Mouse (Mus musculus): Measurements from ENCODE around the gene D17H6S53E.

The D17H6S53E gene

GRCm38 (mm10) chr17:35158850-35159593 is 32.8 kb downstream of the D17H6S53E start:
- in situ Hi-C loops (cut with MseI, MboI): no loop called here

GRCm38 (mm10) chr17:35159638-35160037 is 33.5 kb downstream of the D17H6S53E start:
- in situ Hi-C loops (cut with MseI, MboI): no loop called here

- in situ Hi-C loops (cut with MseI, MboI): no loop called here
These were observed 35.2 kb downstream of the D17H6S53E start for GRCm38 (mm10) chr17:35161421-35161820.

GRCm38 (mm10) chr17:35162121-35162520 is 35.9 kb downstream of the D17H6S53E start:
- in situ Hi-C loops (cut with MseI, MboI): no loop called here

- in situ Hi-C loops (cut with MseI, MboI): no loop called here
These were observed 36.6 kb downstream of the D17H6S53E start for GRCm38 (mm10) chr17:35162730-35163129.

- in situ Hi-C loops (cut with MseI, MboI): no loop called here
These were observed 37.3 kb downstream of the D17H6S53E start for GRCm38 (mm10) chr17:35163326-35164081.

- in situ Hi-C loops (cut with MseI, MboI): no loop called here
These were observed 38.0 kb downstream of the D17H6S53E start for GRCm38 (mm10) chr17:35164218-35164567.

GRCm38 (mm10) chr17:35164568-35165450 is 38.6 kb downstream of the D17H6S53E start, which contains the start of gene Prrc2a:
Gene Prrc2a (minus strand): TSS chr17:35164897.
- in situ Hi-C loops (cut with MseI, MboI): no loop called here

GRCm38 (mm10) chr17:35165451-35166155 is 39.4 kb downstream of the D17H6S53E start:
- in situ Hi-C loops (cut with MseI, MboI): no loop called here

- in situ Hi-C loops (cut with MseI, MboI): no loop called here
These were observed 40.3 kb downstream of the D17H6S53E start for GRCm38 (mm10) chr17:35166352-35167035.

- in situ Hi-C loops (cut with MseI, MboI): no loop called here
These were observed 41.6 kb downstream of the D17H6S53E start for GRCm38 (mm10) chr17:35167794-35168193.

- in situ Hi-C loops (cut with MseI, MboI): no loop called here
These were observed 42.5 kb downstream of the D17H6S53E start for GRCm38 (mm10) chr17:35168541-35169207.

GRCm38 (mm10) chr17:35172445-35173234 is 46.5 kb downstream of the D17H6S53E start:
- in situ Hi-C loops (cut with MseI, MboI): loop anchor here in 1 of 2 experiments (5.0 kb wide), 1 partner anchor 60 kb away; the partner anchor contains the start of gene Atp6v1g2

- in situ Hi-C loops (cut with MseI, MboI): loop anchor here in 1 of 2 experiments (5.0 kb wide), 1 partner anchor 59 kb away; the partner anchor contains the start of gene Atp6v1g2
These were observed 47.2 kb downstream of the D17H6S53E start for GRCm38 (mm10) chr17:35173329-35173728.

GRCm38 (mm10) chr17:35174201-35174977 is 48.2 kb downstream of the D17H6S53E start:
- in situ Hi-C loops (cut with MseI, MboI): loop anchor here in 1 of 2 experiments (5.0 kb wide), 1 partner anchor 58 kb away; the partner anchor contains the start of gene Atp6v1g2

- in situ Hi-C loops (cut with MseI, MboI): loop anchor here in 1 of 2 experiments (5.0 kb wide), 1 partner anchor 57 kb away; the partner anchor contains the start of gene Atp6v1g2
These were observed 49.2 kb downstream of the D17H6S53E start for GRCm38 (mm10) chr17:35175382-35175781.

- in situ Hi-C loops (cut with MseI, MboI): loop anchor here in 1 of 2 experiments (5.0 kb wide), 1 partner anchor 56 kb away; the partner anchor contains the start of gene Atp6v1g2
These were observed 49.8 kb downstream of the D17H6S53E start, which contains the start of gene Aif1 for GRCm38 (mm10) chr17:35175968-35176367. Gene Aif1 (minus strand): TSS chr17:35176068.

Measured in mouse trophoblast stem cell (cell line).